Mouse (Mus musculus): ENCODE measurements around the gene Zbtb20.

Zbtb20 gene

DNA sequence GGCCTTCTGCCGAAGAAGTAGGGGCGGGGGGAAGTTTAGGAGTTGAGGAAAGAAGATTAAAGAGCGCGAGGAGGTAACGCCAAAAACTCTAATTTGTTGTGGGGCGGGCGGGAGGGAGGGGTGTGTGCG, at the start of gene Zbtb20:
Zbtb20 (plus strand) TSS at position 30 of the 129 bp plus-strand sequence.
- DNase-seq, result no peak

DNA sequence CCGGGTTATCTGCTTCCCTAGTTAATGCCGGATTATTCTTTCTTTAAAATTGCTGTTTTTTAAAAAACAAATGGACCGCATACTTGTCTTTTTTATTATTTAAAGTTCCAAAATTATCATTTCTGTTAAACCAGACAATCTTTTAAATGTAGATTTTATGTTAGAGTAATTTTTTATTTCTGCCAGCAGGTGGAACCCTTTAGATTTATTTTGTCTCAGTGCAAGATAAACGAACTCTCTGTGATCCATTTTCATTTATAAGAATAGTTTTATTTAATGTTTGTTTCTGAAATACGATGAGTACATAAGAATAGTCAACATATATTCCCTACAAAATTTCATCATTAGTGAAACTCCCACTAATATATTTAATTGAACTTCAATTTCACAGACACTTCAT, 39.7 kb upstream of the Zbtb20 start:
- no peak for DNase-seq

DNA sequence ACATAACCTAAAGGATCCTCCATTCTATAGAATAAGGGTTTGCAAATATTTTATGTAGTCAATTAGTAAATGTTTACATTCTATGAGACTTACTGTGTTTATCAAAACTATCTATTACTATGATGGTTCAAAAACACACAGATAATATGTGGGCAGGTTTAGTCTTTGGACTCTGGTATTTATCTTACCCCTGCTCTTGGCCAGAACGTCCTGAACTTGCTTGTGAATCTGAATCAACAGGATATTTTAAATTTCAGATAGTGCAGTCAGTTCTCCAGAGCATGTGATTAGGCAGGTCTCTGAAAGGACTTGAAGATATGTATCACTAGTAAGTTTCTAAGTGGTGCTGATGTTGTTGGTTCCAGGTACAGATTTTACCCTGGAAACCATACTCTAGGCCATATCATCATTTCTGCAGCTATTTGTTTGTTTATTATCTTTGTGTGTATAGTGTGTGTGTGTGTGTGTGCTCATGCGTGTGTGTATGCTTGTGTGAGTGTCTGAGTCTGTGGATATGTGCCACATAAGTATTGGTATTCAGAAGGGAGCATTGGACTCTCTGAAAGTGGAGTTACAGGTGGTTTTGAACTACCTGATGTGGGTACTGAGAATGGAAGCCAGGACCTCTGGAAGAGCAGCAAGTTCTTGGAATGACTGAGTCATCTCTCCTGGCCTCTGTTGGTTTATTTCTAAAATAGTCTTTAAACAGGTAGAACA, 39.1 kb upstream of the Zbtb20 start:
- no peak for DNase-seq

DNA sequence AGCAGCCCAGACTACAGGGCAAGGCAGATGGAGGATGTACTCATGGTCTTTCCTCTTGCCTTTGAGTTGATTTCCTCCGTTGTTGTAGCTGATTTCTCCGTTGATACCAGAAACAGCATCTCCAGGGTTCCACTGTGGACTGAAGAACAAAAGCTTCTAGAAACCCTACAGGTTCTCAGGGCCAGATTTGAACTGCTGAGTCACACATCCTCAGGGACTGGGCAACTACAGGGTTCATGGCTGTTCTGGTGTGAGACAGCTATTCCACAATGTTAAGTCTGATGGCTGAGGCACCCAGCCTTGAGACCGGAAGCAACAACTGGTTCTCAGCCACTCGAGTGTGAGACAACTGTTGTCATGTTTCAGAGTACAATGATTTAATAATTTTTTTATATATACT, 37.5 kb upstream of the Zbtb20 start:
- no peak for DNase-seq

DNA sequence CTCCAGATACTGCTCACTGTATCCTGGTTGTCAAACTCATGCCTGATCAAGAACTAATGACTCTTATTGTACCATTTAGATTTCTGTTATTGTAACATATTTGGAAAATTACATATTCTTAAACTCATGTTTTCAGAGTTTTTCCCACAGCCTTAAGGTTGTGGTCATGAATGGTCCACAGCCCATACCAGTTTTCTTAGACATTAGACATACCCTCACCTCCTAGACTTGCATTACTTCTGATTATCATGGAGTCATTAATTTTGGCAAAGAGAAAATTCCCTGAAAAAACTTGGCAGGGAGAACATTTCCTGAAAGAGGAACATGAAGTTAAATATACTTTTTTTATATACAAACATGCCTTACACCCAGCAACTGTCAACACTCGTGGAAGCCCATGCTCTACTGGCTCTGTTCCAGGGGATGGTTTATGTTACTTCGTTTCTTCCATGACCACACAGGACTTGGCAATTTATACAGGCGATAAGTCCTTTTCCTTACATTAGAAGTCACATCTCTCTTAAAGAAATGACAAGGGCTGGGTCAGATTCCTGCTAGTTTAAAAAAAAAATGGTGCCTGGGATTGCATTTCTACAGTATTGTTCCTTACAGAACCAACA, 18.0 kb upstream of the Zbtb20 start:
- DNase-seq, result no peak

DNA sequence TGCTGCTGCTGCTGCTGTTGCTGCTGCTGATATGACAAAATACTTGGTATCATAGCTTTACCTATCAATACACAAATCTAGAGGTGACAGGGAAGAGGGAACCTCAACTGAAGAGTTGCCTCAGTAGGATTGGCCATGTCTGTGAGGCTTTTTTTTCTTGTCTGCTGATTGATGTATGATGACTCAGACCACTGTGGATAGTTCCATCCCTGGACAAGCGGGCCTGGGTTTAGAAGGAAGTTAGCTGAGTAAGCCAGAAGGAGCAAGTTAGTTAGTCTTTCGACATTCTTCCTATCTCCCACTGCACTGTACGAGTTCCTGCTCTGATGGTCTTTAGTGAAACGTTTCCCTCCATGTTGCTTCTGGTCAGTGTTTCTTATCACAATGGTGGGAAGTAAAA, 16.4 kb upstream of the Zbtb20 start:
- DNase-seq, result no peak

DNA sequence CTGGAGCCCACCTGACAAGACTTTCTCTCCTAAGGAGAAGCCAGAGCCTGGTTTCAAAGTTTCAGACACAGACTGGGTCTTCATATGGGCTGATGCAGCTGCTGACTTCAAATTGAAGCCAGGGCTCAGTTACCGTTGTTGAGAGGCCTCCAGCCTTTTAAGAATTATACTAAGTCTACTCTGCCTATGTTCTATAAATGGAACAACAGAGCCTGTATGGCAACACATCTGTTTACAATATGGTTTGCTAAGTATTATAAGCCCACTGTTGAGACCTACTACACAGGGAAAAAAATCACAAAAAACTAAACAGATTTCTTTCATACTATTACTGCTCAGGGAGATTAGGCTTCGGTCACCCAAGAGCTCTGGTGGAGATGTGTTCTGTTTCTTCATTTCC, 12.4 kb upstream of the Zbtb20 start:
- no peak for DNase-seq

DNA sequence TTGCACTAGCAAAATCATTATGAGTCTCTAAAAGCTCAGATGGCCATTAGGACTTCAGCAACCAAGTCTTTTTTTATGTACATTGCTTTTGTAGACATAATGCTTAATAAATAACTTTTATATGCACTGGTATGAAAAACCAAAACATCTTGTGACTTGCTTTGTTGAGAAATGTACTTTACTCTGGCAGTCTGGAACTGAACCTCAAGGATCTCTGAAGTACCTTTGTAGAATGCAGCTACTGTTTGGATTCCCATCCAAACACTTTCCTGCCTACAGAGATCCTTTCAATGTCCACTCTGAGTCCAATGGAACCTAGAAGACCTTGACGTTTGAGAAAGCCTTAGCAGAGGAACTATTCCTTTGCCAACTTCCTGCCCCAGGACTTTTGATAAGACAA, 9.6 kb upstream of the Zbtb20 start:
- DNase-seq, result no peak

DNA sequence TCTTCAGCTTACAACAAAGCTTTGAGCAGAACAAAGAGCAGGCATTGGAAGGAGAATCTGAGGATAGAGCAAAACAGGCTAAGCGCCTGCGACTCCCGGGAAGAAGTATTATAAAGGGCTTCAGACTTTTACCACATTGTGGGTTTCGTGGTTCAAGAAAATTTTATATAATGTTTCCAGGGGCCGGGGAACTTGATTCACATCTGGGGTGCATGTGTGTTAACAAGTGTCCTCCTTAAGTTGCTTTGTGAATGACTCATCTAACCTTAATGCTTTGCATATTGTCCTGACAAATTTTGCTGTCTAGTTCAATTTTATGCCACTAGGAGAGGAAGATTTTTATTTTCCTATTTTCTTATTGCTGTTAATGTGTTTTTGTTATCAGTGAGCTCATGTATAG, 3.6 kb upstream of the Zbtb20 start:
- DNase-seq, result no peak

DNA sequence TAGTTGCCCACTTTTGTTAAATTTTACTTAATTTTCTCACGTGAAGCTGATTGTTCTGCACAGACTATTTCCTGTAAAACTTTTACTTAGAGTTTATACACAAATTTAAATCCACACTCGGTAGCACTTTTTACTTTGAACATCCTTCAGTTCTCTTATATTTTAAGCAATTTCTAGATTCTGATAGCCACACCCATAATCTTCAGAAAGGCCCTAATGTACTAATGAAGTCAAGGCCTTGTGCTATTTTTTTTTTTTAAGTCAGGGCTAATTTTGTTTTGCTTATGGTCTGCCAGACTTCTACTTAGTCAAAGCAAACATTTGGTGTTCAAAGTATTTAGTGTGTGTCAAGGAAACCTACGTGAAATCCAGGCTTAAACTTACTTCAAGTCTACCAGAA, 1.7 kb upstream of the Zbtb20 start:
- no peak for DNase-seq

DNA sequence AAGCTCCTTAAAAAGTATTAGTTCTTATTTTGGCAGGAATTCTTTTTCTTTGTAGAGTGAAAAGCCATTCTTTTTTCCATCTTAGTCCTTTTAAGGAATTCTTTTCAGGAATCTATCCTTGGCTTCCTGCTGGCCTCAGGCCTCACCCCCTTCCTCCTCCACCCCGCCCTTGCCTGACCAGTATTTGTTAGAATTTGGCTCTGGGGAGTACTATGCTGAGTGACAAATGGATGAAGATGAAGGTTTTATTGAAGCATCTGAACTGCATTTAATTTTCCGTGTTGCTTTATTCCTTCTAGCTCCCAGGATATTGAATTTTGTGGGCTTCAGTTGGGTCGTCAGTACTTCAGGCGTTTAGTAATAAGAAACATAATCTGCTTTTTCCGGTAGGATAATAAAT, 1.2 kb upstream of the Zbtb20 start:
- DNase-seq, result peak; percentile 57

DNA sequence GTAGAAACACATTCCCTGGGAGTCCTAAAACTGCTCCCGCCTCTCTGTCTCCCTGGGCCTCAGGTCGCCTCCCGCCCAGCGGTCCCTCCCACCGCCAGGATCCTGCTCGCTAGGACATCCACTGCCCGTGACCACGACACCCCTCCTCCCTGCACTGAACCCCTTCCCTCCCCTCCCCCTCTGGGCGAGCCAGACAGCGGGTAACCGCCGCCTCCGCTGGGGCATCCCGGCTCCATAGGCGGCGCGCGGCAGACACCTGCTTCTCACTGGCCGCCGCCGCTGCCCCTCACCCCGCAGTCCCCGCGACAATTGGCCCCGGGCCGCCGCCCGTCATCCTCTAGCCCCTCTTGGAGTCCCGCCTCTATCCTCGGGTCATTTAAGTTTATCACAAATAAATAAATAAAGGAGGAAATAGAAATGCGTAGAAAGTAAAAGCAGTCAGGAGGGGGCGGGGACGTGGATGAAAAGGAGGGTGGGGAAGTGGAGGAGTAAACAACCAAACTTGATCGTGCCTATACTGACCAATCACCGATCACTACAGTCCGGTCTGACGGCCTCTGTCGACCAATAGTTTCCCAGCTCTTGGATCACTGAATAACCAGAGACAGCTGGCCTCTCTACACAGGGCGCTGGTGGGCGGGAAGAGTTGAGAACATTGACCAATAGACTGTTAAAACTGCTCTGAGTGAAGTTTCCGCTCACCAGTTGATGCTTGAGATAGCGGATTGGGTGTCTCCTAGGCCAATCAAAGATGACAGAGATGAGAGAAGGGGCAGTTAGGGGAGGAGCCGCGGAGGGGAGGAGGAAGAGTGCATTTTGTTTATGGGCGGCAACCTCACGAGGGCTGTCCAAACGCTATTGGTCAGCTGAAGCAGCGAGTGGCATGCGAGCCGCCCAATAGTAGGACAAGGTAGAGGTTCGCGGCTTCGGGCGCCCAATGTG, 500 bp upstream of the Zbtb20 start:
- peak; percentile 100 for DNase-seq

DNA sequence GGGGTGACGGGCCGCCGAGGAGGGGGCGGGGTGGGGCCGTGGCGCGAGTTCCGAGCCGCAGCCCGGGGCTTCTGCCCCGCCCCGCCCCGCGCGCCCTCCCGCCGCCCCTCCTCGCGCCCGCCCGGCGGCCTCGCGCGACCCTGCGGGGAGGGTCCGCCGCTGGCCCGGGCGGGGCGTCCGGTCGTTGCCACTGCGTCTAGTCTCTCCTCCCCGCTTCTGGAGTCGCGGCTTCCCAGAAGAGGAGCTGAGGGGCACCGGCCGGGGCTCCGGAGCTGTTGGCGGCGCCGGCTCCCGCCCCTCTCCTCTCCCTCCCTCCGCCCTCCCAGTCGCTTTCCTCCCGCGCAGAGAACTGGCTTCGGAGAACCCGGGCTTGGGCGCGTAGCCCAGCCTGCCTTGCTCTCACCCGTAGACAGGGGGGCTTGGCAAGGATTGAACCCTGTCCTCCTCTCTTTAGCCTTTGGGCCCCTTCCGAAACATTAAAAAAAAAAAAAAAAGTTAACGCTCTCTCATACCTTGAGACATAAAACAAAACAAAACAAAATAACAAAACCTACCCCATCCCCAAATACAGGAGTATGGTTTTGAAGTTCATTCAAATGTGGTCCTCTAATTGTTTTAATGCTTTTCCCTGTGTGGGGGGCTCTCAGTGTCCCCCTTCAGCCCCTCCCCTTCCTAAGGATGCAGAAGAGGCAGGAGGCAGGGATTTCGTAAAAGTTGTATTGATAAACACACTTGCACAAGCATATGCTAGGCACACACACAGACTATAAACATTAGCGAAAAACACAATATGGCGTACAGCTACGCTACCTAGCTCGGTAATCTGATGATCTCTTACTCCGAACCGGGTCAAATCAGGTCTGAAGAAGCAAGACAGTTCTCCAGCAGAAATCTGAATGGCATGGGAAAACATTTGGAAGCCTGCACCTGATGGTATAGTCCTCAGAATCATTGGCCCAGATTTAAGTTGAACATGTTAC, 630 bp downstream of the Zbtb20 start:
- peak; percentile 81 for DNase-seq

DNA sequence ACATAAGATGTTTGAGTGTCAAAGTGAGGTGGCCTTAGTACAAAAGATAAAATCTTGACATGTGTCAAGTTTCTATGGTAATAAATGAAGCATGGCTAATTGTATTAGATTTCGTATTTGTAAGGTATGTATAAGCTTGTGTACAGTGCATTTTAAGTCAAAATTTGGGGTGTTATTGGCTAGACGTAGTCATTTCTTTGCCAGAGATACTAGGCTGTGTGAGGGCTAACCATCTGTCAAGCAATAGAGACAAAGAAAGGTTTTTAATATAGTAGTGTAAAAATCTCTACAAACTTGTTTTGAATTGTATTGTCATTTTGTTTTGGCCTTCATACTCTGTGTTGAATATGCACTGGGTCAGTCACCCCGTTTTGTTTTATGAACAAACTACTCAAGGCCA, 4.4 kb downstream of the Zbtb20 start:
- no peak for DNase-seq

DNA sequence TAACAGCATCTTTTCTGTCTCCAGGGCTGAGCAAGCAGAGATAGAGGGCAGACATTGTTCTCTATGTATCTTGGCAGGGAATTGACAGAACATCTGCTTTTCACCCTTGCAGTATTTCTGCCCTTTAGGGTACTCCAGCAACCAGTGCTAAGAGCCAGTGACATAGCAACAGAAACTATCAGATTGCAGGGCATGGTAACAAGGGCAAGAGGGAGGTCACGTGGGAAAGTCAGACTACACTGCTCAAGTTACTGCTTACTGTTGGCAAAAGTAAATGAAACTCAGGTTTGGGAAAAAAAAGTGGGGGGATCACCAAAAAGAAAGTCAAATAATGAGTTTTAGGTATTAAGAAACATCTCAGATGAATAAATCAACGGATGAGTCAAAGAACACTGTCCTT, 9.9 kb downstream of the Zbtb20 start:
- no peak for DNase-seq

DNA sequence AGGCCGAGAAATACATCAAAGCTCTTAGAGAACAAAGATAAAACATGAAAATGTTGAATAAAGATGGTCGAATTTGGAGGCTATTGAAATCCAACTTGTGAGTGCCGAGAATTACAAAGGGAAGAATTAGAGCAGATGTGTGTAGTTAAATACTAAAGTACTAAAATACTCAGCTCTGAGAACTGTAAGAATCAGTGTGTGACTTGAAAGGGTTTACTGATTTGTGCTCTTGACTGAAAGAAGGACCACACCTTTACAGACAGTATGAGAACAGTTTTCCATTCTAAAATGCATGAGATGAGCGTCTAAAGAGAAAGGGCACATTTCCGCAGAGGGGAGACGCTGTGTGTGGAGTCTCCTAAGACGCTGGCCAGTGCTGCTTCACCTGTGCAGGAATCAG, 10.3 kb downstream of the Zbtb20 start:
- DNase-seq, result no peak

DNA sequence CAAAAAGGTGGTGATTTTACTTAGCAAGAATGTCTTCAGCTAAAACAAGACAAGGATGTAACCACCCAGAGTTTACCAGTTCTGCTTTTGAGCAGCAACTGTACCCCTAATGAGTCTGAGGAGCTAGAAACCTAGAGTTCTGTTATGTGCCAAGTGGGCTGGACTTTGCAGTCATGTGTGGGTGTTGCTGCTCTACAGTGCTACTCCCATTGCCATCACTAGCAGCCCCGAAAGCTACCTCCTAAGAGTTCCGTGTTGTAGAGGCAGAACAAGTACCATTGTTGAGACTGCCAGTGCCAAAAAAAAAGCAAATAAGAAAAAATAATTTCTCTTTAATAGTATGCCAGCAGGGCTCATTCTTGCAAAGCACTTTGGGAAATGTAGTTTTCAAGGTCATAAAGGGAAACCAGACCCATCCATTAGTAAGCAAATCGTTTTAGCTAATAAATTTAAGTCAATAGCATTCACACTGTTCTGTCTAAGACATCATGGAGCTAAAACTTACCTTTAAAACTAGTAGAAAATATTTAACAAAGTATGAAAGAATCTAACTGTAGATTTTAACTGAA, 21.5 kb downstream of the Zbtb20 start:
- peak; percentile 31 for DNase-seq

DNA sequence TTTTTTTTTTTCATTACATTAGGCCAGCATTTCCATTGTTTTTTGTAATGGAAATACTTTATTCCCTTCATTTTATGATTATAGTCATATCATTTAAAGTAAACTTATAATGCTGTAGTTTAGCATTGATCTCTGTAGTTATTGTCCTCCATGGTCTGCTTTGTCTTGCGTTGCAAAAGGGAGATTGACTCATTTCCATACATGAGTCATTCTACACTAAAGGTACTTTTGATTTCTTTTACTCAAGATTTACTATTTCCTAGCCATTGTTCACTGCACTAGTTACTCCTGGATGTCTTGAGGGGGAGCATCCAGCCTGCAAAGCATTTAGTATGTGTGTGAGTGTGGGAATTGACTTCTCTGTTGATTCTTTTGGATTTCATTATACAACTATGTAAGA, 24.6 kb downstream of the Zbtb20 start:
- DNase-seq, result no peak

DNA sequence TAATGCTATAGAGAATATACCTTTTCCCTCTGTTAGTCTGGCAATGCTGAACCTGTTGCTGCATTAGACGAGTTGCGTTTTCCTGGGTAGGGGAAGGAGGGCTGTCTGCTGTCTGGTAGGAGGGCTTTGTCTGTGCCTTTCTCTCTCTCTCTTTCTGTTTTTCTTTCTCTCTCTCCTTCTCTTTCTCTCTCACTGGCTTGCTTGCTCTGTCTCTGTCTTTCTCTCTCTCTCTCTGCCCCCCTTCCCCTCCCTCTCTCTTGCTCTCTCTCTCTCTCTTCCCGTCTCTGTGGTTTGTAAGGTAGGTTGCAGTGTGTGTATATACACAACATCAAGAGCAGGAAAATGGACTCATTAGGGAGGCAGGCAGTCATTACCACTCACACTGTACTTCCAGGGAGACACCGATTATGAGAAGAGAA, 31.6 kb downstream of the Zbtb20 start:
- peak; percentile 68 for DNase-seq

DNA sequence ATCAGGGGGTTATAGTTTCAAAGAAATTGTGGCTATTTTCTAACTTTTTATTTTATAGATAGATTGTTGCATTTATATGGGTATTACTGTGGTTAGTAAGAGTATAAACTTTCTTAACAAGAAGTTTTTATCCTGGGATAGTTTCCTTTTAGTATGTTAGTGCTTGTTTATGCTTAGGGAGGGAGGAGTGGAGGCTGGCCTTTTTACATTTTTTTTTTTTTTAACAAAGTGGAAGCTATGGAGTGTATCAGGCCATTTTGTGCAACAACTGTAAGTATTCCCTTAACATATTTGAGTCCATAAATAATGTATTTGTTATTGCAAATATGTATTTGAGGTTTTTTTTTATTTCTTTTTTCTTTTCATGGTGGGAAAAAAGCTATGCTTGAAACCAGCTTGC, 32.7 kb downstream of the Zbtb20 start:
- no peak for DNase-seq

DNA sequence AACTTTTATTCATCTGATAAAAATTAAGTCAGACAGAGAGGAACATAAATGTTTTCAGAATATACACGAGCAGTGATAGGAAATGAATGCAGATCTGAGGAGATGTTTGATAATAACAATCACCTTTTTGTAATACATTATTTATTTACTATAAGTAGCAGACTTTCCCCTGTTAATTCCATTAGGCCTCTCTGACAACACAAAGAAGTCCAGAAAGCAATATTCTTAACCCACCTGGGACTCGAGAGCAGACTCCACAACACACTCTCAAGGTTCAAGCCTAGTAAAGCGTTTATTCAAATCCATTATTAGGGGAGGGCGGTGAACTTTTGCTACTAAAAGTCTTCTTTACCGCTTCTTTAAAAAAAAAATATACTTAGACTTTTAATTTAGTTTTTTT, 33.2 kb downstream of the Zbtb20 start:
- DNase-seq, result no peak

DNA sequence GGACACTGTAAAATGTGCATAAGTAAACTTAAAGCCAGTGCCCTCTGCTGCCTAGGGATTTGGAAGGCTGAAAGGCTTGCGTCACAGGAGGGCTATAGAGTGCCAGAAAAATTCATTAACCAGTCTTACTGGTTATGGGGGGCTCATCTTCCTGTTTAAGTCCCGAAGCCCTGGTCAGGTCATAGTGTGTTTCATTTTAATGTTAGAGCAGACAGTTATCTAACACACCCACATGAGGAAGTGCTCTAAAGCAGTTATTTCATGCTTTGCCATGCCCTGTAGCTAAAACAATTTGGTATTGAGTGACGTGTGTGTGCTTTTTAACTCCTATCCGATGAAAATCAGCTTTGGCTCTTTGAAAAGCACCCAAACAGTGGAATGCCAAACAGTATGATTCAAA, 34.3 kb downstream of the Zbtb20 start:
- DNase-seq, result no peak

DNA sequence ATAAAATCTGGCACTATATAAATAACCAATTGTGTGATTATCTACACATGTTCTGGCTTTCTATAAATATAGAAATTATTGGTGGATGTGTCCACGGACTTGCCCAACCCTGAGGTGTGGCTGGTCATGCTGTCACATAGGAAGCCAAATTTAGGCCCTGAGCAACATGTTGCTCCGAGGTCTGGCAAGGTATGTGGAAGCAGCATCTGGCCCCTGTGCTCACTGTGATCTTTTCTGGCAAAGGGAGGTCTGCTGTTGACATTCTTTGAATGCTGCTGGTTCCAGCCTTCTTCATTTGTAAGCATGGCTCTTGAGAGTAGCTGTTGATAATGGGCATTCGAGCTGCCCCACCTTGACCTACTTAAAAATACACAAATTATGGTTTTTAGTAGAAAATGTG, 35.0 kb downstream of the Zbtb20 start:
- DNase-seq, result peak; percentile 21
